ENCODE assay signal across 17 mouse cellular contexts in genomic region chr7:118943170-118943569, GRCm38 (mm10). TPM values are rescaled to one million over a fixed set of nuclear protein-coding genes. Genes with fewer than 3 reads are reported as not detected.
DNase-seq lines count a peak whose midpoint lies in the region; ATAC-seq and TF ChIP-seq lines count a peak whose summit lies in the region.
"Had no signal": no experiment of that assay in that cellular context is flagged by ENCODE, and none has a peak within 500 bp of the region (broad histone marks: within the 10 kb centered on the region; RNA-seq: fewer than 3 reads in every experiment).

No protein-coding gene starts in this region.

- H3K36me3 ChIP-seq in liver, postnatal 0 days (replicated peaks; ENCODE audit: insufficient read depth, low read length) = no peaks in the 10 kb centered on the region
- no peaks in the 10 kb centered on the region for H3K36me3 ChIP-seq in intestine, embryonic 16.5 days (ENCODE audit: control insufficient read depth, insufficient read depth, low read length)
- H3K36me3 ChIP-seq in stomach, postnatal 0 days (ENCODE audit: control insufficient read depth, insufficient read depth, low read length) = no peaks in the 10 kb centered on the region
- H3K36me3 ChIP-seq: forebrain, embryonic 15.5 days; liver, embryonic 12.5 days had no signal

- H3K4me2 ChIP-seq in liver, postnatal 0 days (ENCODE audit: low read depth, low read length) = no peak overlapping the region
- H3K4me2 ChIP-seq in intestine, embryonic 16.5 days (ENCODE audit: low read depth, low read length) = no peak overlapping the region
- no peak overlapping the region for H3K4me2 ChIP-seq in stomach, postnatal 0 days (replicated peaks; ENCODE audit: low read depth)
- H3K4me2 ChIP-seq: forebrain, embryonic 15.5 days; liver, embryonic 12.5 days had no signal

- H3K27ac ChIP-seq in liver, postnatal 0 days (ENCODE audit: low read depth) = no peak overlapping the region
- peak overlapping the region; percentile 37 for H3K27ac ChIP-seq in intestine, embryonic 16.5 days (ENCODE audit: low read length)
- H3K27ac ChIP-seq in stomach, postnatal 0 days (replicated peaks) = no peak overlapping the region; the same call in 1 of the 2 replicates
- H3K27ac ChIP-seq: forebrain, embryonic 15.5 days; kidney, postnatal 0 days; liver, embryonic 12.5 days had no signal

- DNase-seq in adrenal gland, postnatal 10 days = peak; percentile 40
- no peak for DNase-seq in adrenal gland, postnatal 25 days
- DNase-seq in liver, postnatal 0 days = no peak
- no peak for DNase-seq in liver
- peak; percentile 26 for DNase-seq in stomach, postnatal 0 days (ENCODE audit: low spot score)
- DNase-seq in thymus, postnatal 4 days = no peak
- DNase-seq: cerebellum, postnatal 10 days; gastrocnemius, postnatal 25 days; heart, postnatal 14 days; thymus, adult 2 months had no signal

- TF ChIP-seq EP300 in liver, postnatal 0 days (IDR thresholded peaks at IDR 0.05; ENCODE audit: low read depth) = no peak
- TF ChIP-seq EP300 in stomach, postnatal 0 days (optimal IDR thresholded peaks at IDR 0.05) = no peak

- ATAC-seq in liver, postnatal 0 days = peak; percentile 53; the same call in 1 of the 2 replicates
- ATAC-seq in intestine, embryonic 16.5 days = peak; percentile 97
- ATAC-seq in stomach, postnatal 0 days (ENCODE audit: low FRiP score, low TSS enrichment) = peak; percentile 83; the same call in 1 of the 2 replicates
- no peak for ATAC-seq in frontal cortex, adult (ENCODE audit: low TSS enrichment)
- ATAC-seq: forebrain, embryonic 15.5 days; liver, embryonic 12.5 days; Patski had no signal

- H3K9me3 ChIP-seq in liver, postnatal 0 days (ENCODE audit: low read length) = no peaks in the 10 kb centered on the region
- no peaks in the 10 kb centered on the region for H3K9me3 ChIP-seq in intestine, embryonic 16.5 days (ENCODE audit: control insufficient read depth, low read length)
- H3K9me3 ChIP-seq in stomach, postnatal 0 days (ENCODE audit: control insufficient read depth, low read length) = no peaks in the 10 kb centered on the region
- H3K9me3 ChIP-seq: forebrain, embryonic 15.5 days; liver, embryonic 12.5 days; megakaryocyte, embryonic 14.5 days had no signal

- no peak overlapping the region for H3K9ac ChIP-seq in liver, postnatal 0 days (replicated peaks)
- H3K9ac ChIP-seq in intestine, embryonic 16.5 days (ENCODE audit: low read depth, low read length) = no peak overlapping the region
- no peak overlapping the region for H3K9ac ChIP-seq in stomach, postnatal 0 days (ENCODE audit: low read length)
- H3K9ac ChIP-seq: forebrain, embryonic 15.5 days; liver, embryonic 12.5 days had no signal

- WGBS in liver, postnatal 0 days (ENCODE audit: insufficient replicate concordance) = 27% methylated on average over 7 of the region's 7 CpGs
- 17% methylated on average over 7 of the region's 7 CpGs for WGBS in intestine, embryonic 16.5 days
- WGBS in stomach, postnatal 0 days = 27% methylated on average over 7 of the region's 7 CpGs

- TF ChIP-seq CTCF in liver, postnatal 0 days (IDR thresholded peaks at IDR 0.05; ENCODE audit: low read depth) = no peak
- no peak for TF ChIP-seq CTCF in stomach, postnatal 0 days (IDR thresholded peaks at IDR 0.05; ENCODE audit: low read depth)

- H3K4me3 ChIP-seq in liver, postnatal 0 days (ENCODE audit: low read depth, low read length) = no peak overlapping the region
- no peak overlapping the region for H3K4me3 ChIP-seq in intestine, embryonic 16.5 days (ENCODE audit: low read length)
- no peak overlapping the region for H3K4me3 ChIP-seq in stomach, postnatal 0 days (ENCODE audit: low read depth, low read length)
- H3K4me3 ChIP-seq: forebrain, embryonic 15.5 days; liver, embryonic 12.5 days; megakaryocyte, embryonic 14.5 days had no signal

- peaks cover 3% of the 10 kb centered on the region; the same call in 1 of the 2 replicates for H3K4me1 ChIP-seq in liver, postnatal 0 days (ENCODE audit: insufficient read depth)
- peaks cover 2% of the 10 kb centered on the region for H3K4me1 ChIP-seq in intestine, embryonic 16.5 days (ENCODE audit: control insufficient read depth, insufficient read depth, low read length)
- no peaks in the 10 kb centered on the region for H3K4me1 ChIP-seq in stomach, postnatal 0 days (replicated peaks; ENCODE audit: control insufficient read depth, insufficient read depth)

- no peaks in the 10 kb centered on the region for H3K27me3 ChIP-seq in liver, postnatal 0 days (ENCODE audit: insufficient read depth, low read length)
- H3K27me3 ChIP-seq in intestine, embryonic 16.5 days (replicated peaks; ENCODE audit: control insufficient read depth, insufficient read depth, low read length) = no peaks in the 10 kb centered on the region
- no peaks in the 10 kb centered on the region for H3K27me3 ChIP-seq in stomach, postnatal 0 days (ENCODE audit: control insufficient read depth, insufficient read depth, low read length)
- H3K27me3 ChIP-seq: forebrain, embryonic 15.5 days; liver, embryonic 12.5 days; Patski had no signal

RNA-seq across cellular contexts. Expression of gene Gprc5b, which starts 51.8 kb away (rescaled TPM):
- total RNA-seq in adrenal gland, postnatal 10 days (2021) = 10 to 100 TPM; 67.5 to 67.8 TPM
- 102 and 104 TPM in 2 replicates for total RNA-seq in adrenal gland, postnatal 25 days (2021)
- 0.20 and 0.33 TPM in 2 replicates for polyA plus RNA-seq in liver, postnatal 0 days (2015; fragmentation: Nextera tagmentation; extraction: Ambion mirVana)
- polyA plus RNA-seq in intestine, embryonic 16.5 days (2015; fragmentation: Nextera tagmentation; extraction: Ambion mirVana) = 2.6 and 2.8 TPM in 2 replicates
- 0.96 and 1.5 TPM in 2 replicates for polyA plus RNA-seq in stomach, postnatal 0 days (2015; fragmentation: Nextera tagmentation; extraction: Ambion mirVana)

Comparison
In these comparisons a context has a peak if more than half of its experiments do, and no peak if none do; other contexts are left out.
1. DNase-seq: peak in adrenal gland, postnatal 10 days (single experiment) and stomach, postnatal 0 days (single experiment); none in adrenal gland, postnatal 25 days (single experiment), liver, postnatal 0 days (single experiment), liver (single experiment) and thymus, postnatal 4 days (single experiment).